Mouse (Mus musculus) cerebellum, adult 2 months (tissue): ENCODE data around the gene Coq5. TPM values are rescaled to one million over a fixed set of nuclear protein-coding genes. Genes with fewer than 3 reads are reported as not detected.

Experiments used
- DNase-seq, 2 experiments: peaks; one replicate each; pipeline ENCODE4 v3.0.0; 2021
- H3K27ac ChIP-seq: fragments of 200-500 bp; 2 replicates; pipeline ENCODE4 v1.5.1; 2012; ENCODE audit warnings: low read length, control low read depth, inconsistent platforms; ENCODE audit not compliant: insufficient read depth
- H3K27me3 ChIP-seq: fragments of 200-500 bp; 2 replicates; pipeline ENCODE4 v1.6.1; 2012; ENCODE audit warnings: inconsistent platforms, mild to moderate bottlenecking, low read length, moderate library complexity; ENCODE audit not compliant: control insufficient read depth, insufficient read depth
- H3K4me1 ChIP-seq: fragments of 200-500 bp; 2 replicates; pipeline ENCODE4 v1.6.1; 2011; ENCODE audit warnings: low read length; ENCODE audit not compliant: control insufficient read depth, insufficient read depth
- H3K4me3 ChIP-seq: fragments of 200-500 bp; replicated peaks from 2 replicates; pipeline ENCODE3; 2011; ENCODE audit warnings: mild to moderate bottlenecking, low read depth, low read length, control low read depth; ENCODE audit not compliant: insufficient read depth
- CTCF ChIP-seq: fragments of 200-500 bp; IDR thresholded peaks from 2 replicates; pipeline ENCODE4 v1.5.1; 2011; ENCODE audit warnings: low read depth, mild to moderate bottlenecking, control low read depth, low read length, moderate library complexity, borderline replicate concordance; ENCODE audit not compliant: insufficient read depth
- POLR2A ChIP-seq: fragments of 200-500 bp; IDR thresholded peaks from 2 replicates; pipeline ENCODE4 v1.6.1; 2011; ENCODE audit warnings: low read length, control low read depth, borderline replicate concordance; ENCODE audit not compliant: insufficient read depth
- WGBS: fragments of 180-500 bp; shearing (Covaris S2); methylation state at CpG from one replicate; pipeline ENCODE4 v1.1.7; 2018; 5-methylcytosine and 5-hydroxymethylcytosine counted together
- polyA plus RNA-seq: library from polyadenylated mRNA; depleted of rRNA; stranded (reverse); fragments of >200 nt; gene quantifications from 2 replicates; pipeline ENCODE4 v1.2.3, GENCODE M21; 2012; rRNA removed

Gene Coq5
- 39.5 and 39.8 TPM in 2 replicates for polyA plus RNA-seq

DNA sequence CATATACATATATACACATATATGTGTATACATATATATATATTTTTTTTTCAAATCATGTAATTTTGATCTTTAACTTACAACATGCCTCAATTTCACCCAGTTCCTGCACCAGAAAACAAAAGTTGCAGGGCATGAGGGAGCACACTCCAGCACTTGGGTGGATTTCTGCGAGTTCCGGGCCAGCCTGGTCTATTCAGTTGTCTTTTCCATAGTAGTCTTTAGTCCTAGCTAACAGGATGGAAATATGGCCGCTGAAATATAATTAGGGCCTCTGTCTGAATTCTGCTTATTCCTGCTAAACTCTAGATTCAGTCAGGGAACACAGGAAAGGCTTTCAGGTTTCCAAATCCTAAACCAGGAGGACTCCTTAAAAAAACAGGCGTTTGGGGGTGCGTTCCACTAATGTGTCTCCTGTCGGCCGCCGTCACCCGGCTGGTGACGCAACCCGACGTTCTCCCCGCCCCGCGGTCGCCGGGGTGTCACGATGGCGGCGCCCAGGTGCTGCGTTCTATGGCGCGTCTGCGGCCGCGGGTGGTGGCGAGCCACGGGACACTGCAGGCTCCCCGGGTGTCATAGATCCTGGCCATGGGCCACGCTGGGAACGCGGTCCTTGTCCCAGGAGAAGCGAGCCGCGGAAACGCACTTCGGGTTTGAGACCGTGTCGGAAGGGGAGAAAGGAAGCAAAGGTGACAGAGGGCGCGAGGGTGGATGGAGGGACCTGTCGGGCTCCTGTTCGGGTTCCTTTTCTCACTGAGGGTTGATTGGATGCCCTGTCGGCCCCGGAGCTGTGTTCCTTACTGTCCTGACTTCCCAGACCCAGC is at the start of gene Coq5:
Gene Coq5, plus strand, starts transcription at position 441 of the 824 bp plus-strand sequence.
- peak within 1 kb of the TSS; percentile 70 for H3K27ac ChIP-seq
- 3% methylated on average over 45 of the region's 45 CpGs for WGBS
- TF ChIP-seq POLR2A (peak; percentile 87), CTCF (no peak)
- DNase-seq = peak; percentile 90 to 92
- no peaks in the 10 kb centered on the region for H3K27me3 ChIP-seq
- H3K4me3 ChIP-seq = peak within 1 kb of the TSS; percentile 93
- H3K4me1 ChIP-seq = no peaks in the 10 kb centered on the region

DNA sequence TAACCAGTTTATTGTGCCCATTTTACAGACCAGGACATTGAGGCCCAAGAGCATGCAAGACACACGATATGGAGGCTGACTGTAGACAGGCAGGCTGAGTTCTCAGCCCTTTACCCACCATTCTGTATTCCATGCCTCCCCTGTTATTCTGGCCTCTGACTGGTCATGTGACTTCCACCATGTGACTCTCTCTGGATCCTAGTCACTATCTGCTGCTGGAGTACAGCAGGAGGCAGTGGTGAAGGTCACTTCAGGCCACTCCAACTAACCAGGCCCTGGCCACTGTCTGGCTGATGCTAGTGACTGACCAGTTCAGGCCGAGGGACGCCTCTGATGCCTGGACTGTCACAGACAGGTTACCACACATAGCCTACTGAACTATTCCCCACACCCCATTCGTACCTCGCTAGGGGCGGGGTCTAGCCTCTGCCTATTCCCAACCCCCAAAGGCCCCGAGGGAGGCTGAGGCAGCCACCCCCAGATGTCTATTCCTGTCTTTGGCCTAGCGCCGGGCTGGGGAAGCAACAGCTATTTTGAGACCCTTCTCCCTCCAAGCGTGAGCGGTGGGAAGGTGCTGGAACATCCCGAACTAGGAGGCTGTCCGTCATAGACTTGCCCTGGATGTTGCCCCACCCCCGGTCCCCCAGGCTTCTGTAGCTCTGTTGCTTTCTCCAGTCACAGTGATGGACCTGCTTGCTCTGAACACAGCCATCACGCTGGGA is 48.5 kb upstream of the Coq5 start:
- WGBS = 52% methylated on average over 15 of the region's 15 CpGs
- no peak overlapping the region for H3K27ac ChIP-seq
- no peaks in the 10 kb centered on the region for H3K27me3 ChIP-seq
- H3K4me1 ChIP-seq = no peaks in the 10 kb centered on the region; the same call in 1 of the 2 replicates
- H3K4me3 ChIP-seq = no peak overlapping the region
- DNase-seq = no peak
- TF ChIP-seq POLR2A (no peak), CTCF (no peak)

DNA sequence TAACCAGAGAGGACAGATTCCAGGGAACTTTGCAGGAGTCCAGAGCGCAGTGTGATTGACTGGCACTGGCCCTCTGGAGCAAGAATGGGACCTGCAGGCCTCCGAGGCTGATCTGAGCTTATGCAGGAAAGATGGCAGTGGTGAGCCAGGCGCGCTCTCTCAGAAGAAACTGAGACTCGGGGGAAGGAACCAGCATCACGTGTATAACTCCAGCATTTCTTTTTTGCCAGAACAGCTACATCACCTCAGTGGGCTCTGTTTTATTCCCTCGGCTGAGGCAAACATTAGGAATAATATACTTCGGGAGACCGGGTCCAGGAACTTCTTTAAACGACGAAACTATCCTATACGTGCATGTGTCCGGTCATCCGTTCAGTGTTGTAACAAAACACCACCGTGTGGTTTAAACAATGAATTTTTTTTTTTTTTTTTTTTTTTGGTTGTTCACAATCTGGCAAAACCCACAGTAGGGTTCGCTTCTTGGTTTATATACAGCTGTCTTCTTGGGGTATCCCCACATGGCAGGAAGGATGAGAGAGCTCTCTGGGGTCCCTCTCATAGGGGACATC is 47.8 kb upstream of the Coq5 start:
- no peak overlapping the region for H3K4me3 ChIP-seq
- no peak for DNase-seq
- H3K27me3 ChIP-seq = no peaks in the 10 kb centered on the region
- no peak overlapping the region for H3K27ac ChIP-seq
- no peaks in the 10 kb centered on the region; the same call in 1 of the 2 replicates for H3K4me1 ChIP-seq
- WGBS = 45% methylated on average over 16 of the region's 16 CpGs
- no peak for TF ChIP-seq CTCF
- no peak for TF ChIP-seq POLR2A

DNA sequence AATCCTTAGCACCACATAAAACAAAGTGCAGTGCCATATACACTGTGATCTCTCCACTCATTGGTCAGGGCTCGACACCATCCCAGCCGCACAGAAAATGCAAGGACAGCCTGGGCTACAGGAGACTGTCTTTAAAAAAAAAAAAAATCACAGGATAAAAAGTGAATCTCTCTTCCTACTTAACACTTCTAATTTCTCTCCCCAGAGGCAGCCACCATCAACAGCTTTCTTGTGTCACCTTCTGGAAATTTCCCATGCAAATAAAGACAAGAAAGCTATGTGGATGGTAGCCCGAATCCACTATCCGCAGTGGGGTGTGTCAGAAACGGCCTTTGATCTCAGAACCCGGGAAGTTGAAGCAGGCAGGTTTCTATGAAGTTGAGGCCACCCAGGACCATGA is 47.0 kb upstream of the Coq5 start:
- Histone ChIP-seq H3K4me3 (no peak overlapping the region), H3K27me3 (no peaks in the 10 kb centered on the region), H3K27ac (no peak overlapping the region), H3K4me1 (no peaks in the 10 kb centered on the region; the same call in 1 of the 2 replicates)
- no peak for DNase-seq
- WGBS = 86% methylated on average over 6 of the region's 6 CpGs
- TF ChIP-seq CTCF (no peak), POLR2A (no peak)

DNA sequence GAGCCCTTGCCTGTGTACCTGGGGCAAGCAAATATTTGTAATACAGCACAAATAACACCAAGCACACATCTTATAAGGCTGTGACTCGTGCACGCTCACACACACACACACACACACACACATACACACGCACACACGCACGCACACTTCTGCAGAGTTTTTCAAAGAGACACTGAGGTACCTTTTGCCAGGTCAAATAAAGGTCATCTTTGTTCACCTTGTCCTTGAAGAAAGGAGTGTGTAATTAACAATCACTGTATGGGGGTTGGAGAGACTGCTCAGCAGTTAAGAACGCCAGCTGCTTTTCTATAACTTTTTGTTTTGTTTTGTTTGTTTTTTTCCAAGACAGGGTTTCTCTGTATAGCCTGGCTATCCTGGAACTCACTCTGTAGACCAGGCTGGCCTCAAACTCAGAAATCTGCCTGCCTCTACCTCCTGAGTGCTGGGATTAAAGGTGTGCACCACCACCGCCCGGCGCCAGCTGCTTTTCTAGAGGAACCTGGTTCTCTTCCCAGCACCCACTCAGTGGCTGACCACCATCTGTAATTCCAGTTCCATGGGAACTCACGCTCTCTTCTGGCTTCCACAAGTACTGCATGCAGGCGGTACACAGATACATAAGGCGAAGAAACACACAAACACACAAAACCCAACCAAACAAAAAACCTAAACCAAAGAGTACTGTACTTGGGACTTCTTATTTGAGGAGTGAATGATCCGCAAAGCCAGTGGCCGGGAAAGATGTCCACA is 46.3 kb upstream of the Coq5 start:
- TF ChIP-seq POLR2A = no peak
- TF ChIP-seq CTCF = no peak
- Histone ChIP-seq H3K27ac (no peak overlapping the region), H3K27me3 (no peaks in the 10 kb centered on the region), H3K4me1 (no peaks in the 10 kb centered on the region; the same call in 1 of the 2 replicates), H3K4me3 (no peak overlapping the region)
- WGBS = 96% methylated on average over 14 of the region's 14 CpGs
- no peak for DNase-seq

DNA sequence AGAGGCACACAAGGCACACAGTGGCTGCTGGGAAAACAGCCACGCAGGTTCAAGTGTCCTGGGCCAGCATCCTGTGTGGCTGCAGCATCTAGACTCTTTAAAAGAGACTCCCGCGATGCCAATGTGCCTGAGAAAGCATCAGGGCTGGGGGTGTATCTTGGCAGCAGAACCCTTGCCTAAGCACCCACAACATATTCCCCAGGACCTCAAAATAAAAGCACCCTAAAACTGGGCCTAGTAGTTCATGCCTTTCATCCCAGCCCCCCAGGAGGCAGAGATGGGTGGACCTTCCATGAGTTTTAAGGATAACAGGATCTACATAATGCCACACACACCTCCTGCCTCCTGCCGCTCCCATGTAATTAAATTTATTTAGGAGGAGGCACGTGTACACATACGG is 44.9 kb upstream of the Coq5 start:
- no peak for TF ChIP-seq POLR2A
- no peak for TF ChIP-seq CTCF
- no peaks in the 10 kb centered on the region; the same call in 1 of the 2 replicates for H3K4me1 ChIP-seq
- H3K27ac ChIP-seq = no peak overlapping the region
- no peak overlapping the region for H3K4me3 ChIP-seq
- H3K27me3 ChIP-seq = no peaks in the 10 kb centered on the region
- DNase-seq = no peak
- WGBS = 76% methylated on average over 6 of the region's 6 CpGs

DNA sequence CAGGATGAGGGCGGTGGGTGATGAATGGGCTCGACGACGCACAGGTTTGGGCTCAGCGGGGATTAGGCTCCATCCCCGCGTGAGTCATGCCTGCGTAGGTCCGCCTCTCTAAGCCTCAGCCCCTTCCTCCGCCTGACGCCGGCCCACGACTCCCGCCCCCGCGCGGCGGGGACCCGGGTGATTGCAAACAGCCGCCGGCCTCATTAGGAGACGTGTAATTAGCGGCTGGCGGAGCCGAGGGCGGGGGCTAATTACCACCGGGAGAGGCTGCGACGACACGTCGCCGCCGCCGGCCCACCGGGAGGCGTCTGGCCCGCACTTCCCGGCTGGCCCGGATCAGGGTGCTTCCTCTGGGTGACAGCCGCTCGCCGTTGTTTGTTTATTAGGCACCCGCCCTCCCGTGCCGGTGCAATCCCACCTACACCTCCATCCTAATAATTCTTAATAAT is 44.1 kb upstream of the Coq5 start:
- Histone ChIP-seq H3K4me1 (no peaks in the 10 kb centered on the region; the same call in 1 of the 2 replicates), H3K4me3 (peak overlapping the region; percentile 84), H3K27ac (peak overlapping the region; percentile 76), H3K27me3 (no peaks in the 10 kb centered on the region)
- under 1% methylated on average over 45 of the region's 45 CpGs for WGBS
- peak; percentile 82 for DNase-seq
- TF ChIP-seq POLR2A = peak; percentile 38; the same call in 1 of the 2 replicates
- no peak for TF ChIP-seq CTCF
